Mouse (Mus musculus): ENCODE data around the gene Agtr1b.

DNA sequence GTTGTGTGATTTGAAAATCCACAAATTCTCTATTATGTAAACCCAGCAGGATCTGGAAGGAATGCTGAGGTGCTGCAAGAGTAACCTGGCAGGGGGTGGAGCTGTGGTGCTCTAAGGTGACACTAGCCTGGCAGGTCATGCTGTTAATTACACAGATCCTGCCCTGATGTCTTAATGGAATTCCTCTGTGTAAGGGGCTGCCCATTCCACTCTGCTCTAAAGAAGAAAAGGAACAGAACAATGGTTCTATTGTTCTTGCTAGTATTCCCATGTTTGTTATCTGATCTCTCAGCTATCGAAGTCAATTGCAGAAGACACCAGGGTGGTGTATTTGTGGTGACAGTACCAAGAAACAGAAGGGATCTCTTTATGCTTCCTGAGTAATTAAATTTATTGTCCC lies 49.7 kb downstream of the Agtr1b start:
- TF ChIP-seq CTCF (IDR thresholded peaks at IDR 0.05; ENCODE audit: borderline replicate concordance, insufficient read depth, low read depth, low read length), result no peak
- no peak for TF ChIP-seq POLR2A (IDR thresholded peaks at IDR 0.05; ENCODE audit: borderline replicate concordance, insufficient read depth, low read length)

Data from cerebellum, adult 2 months (tissue).